Mouse (Mus musculus) cerebellum, adult 8-10 months (tissue): Measurements from ENCODE around the gene Gm9376.

Experiments
- DNase-seq: peaks from one replicate; pipeline ENCODE4 v3.0.0; 2022

Gm9376 gene

GRCm38 (mm10) chr14:118266660-118267059, at the start of gene Gm9376:
Gene Gm9376 (plus strand): TSS chr14:118266960.
- no peak for DNase-seq

GRCm38 (mm10) chr14:118220885-118221284, 45.9 kb upstream of the Gm9376 start:
- no peak for DNase-seq

DNA sequence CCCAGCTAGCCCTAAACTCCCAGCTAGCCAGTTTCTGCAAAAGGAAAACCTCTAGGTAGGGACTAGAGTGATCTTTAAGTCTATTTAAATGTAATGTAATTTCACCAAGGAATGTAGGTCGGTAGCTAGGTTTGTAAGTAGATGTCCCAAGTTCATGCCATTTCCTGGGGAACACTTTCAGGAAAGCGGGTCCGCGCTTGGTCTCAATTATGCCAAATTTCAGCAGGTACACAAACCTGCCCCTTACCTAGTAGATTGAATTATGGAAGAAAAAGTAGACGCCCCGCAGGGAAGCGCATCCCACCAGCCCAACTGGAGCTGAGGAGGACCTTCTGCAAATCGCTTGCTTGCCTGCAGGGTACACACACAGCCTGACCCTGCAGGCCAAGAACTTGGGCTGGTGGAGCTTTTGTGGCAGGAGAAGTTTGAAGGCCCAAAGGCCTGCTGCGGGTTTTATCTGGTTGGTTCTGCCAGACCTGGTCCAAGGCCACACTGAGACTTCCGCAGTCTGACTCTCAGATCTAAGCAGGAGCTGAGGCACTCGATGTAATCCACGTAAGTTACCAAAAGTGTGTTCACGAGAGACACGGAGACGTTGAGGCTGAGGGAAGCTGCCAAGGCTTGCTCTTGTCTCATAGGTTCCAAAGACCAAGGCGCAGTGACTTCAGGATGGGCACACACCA, 41.6 kb upstream of the Gm9376 start:
- no peak for DNase-seq

- no peak for DNase-seq
Measured at GRCm38 (mm10) chr14:118225911-118226310, 40.8 kb upstream of the Gm9376 start.

- no peak for DNase-seq
Measured at GRCm38 (mm10) chr14:118226471-118227155, 40.1 kb upstream of the Gm9376 start.

DNA sequence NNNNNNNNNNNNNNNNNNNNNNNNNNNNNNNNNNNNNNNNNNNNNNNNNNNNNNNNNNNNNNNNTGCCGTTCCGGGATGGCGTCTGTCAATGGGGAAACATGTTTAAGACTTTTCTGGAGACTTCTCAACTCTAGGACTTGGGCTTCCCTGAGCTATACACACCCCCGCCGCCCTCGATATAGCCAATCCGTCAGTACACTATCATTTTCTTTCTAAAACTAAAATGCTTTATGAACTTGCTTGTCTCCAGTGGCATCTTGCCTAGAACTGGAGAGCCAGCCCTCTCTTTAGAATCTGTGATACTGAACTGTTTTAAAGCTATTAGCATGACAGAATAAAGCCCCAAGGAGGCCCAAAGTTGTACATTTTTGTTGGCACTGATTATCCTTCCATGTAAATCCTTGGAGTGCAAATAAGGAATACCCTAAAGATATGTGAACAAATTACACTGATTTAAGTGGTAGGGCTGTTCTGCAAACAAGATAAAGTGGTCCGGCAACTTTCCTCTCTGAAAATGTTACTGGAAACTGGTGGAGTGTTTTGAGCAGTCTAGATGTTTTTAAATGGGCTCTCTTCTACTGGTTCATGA, 34.3 kb upstream of the Gm9376 start:
- DNase-seq, result no peak

DNA sequence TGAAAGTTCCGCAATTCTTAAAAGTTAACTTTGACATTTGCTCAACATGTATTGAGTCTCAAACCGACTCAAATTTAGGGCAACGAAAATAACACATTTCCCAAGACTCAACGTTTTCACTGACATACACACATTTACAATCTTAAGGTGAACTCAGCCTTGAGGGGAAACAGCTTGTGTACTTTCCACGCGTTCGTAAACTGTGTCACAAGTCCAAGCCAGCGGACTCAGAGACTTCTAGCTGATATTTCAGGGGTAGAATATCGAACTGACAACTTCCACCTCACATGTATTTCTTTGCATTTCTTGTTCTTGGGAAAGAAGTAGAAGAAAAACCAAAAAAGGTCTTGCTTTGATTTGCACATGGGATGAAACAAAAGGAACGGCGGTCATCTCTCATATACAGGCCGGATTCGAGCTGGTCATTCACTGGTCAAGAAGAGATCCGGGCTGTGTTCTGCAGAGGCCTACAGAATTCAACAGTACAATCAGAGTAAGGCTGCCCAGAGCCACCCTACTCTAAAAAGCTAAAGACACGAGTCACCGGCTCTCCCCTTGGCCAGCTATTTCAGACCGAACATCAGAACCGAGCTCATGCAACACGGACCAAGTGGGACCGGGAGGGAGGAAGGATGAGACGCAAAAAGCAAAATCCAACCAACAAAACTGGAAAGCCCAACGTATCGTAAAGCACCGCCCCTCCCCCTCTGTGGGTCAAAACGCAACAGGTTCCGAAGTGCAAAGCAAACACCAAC, 32.8 kb upstream of the Gm9376 start:
- no peak for DNase-seq

DNA sequence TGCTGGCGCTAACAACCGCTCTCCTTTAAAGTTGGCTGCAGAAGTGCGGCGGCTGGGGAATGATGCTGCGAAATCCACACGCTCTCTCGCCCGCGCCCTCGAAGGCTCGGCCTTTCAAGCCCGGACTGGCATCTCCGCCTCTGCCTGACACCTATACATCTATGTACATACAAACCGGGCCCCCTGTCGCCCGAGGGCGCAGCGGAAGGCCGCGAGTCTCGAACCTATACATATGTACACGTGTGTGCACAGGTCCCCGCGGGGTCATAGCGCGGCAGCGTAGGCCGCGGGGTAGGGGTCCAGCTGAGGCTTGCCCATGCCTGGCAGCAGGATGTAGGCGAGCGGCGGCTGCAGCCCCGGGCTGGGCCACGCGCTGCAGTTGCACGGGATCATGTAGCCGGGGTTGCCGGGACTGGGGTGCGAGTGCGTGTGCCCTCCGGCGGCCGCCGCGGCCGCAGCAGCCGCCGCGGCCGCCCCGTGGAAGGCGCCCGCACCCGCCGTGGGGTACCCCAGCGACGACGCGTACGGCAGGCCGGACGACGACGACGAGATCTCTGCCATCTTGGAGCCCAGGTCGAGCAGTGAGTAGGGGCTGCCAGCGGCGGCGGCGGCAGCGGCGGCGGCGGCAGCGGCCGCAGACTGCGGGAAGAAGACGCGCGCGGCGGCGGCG, 32.1 kb upstream of the Gm9376 start:
- no peak for DNase-seq

GRCm38 (mm10) chr14:118235361-118235972, 31.3 kb upstream of the Gm9376 start:
- no peak for DNase-seq

GRCm38 (mm10) chr14:118235973-118236885, 30.5 kb upstream of the Gm9376 start:
- no peak for DNase-seq

- no peak for DNase-seq
Measured at GRCm38 (mm10) chr14:118236886-118237289, 29.9 kb upstream of the Gm9376 start, which contains the start of gene Sox21. Gene Sox21 (minus strand): TSS chr14:118237030.

- DNase-seq, result no peak
Measured at GRCm38 (mm10) chr14:118237786-118238185, 29.0 kb upstream of the Gm9376 start.

- DNase-seq, result no peak
Measured at GRCm38 (mm10) chr14:118239351-118239750, 27.4 kb upstream of the Gm9376 start.

GRCm38 (mm10) chr14:118241416-118241815, 25.3 kb upstream of the Gm9376 start:
- no peak for DNase-seq

- no peak for DNase-seq
Measured at GRCm38 (mm10) chr14:118253381-118253780, 13.4 kb upstream of the Gm9376 start.

DNA sequence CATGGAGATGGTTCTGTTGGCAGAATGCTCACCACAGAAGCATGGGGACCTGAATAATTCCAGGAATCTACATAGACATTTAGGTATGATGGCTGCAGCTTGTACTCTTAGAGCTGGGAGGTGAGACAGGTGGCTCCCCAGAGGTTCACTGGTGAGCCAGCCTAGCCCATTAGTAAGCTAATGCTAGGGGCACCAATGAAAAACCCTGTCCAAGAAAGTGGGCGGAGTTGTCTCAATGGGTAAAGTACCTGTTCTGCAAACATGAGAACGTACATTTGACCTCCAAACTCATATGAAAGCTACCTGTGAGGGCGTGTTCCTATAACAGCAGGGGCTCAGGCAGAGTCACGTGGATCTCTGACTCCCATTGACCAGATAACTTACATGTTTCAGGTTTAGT, 2.1 kb downstream of the Gm9376 start:
- no peak for DNase-seq

DNA sequence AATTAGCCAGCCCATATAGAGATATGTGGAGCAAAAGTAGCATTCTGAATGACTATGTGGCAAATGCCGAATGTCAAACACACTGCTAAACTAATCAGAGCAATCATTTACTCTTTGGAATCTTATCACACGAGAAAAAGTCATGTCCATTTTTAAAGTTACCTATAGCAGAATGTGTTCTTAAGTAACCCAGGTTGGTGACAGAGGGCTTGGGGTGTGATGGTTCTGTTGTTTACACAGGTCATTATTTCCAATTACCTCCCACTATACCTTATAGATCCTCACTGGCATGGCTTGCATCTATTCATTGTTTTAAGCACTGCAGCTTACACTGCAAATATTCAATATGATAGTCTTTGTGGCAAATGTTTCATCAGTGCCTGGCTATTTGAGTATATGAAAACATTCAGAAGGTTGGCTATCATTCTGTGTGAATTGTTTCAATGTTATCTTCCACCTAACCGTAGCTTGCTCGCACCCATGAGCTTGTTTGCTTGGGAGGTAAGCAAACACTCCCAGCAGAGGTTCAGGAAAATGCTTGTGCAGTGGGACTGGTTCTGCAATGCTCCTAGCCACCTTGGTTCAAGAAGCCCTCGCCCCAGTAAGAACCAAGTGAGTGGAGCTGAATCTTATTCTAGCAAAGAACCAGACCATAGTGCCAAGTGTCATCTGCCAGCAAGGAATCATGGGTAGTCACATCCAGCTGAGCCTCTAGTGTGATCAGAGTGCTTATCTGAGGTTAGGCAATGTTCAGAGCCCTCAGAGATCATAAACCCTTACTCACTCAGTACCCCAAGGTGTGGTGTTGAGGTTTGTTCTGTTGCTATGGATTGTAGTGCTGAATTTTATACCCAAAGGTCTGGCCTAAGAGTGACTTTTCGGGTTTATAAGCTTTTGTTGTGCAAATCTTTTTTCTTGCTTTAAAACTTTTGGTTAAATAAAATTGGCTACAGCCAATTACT, 6.1 kb downstream of the Gm9376 start:
- DNase-seq, result no peak

GRCm38 (mm10) chr14:118277704-118278498, 11.1 kb downstream of the Gm9376 start:
- DNase-seq, result no peak

GRCm38 (mm10) chr14:118282272-118282671, 15.5 kb downstream of the Gm9376 start:
- DNase-seq, result no peak
